Mouse (Mus musculus) frontal cortex, adult (tissue): Measurements from ENCODE around the gene Camkmt.

ENCODE experiments used
- ATAC-seq: cut with Nextera tagmentation; 2 replicates; pipeline ENCODE4 v1.9.2; 2017; ENCODE audit warnings: mild to moderate bottlenecking, moderate library complexity, mixed read lengths; ENCODE audit not compliant: low TSS enrichment

Gene Camkmt

GRCm38 (mm10) chr17:85461577-85461976 lies 371.2 kb downstream of the Camkmt start:
- no peak for ATAC-seq

- no peak for ATAC-seq
Measured at GRCm38 (mm10) chr17:85463497-85464392, 373.4 kb downstream of the Camkmt start.

- ATAC-seq, result no peak
Measured at GRCm38 (mm10) chr17:85464466-85465411, 374.4 kb downstream of the Camkmt start.

- no peak for ATAC-seq
Measured at GRCm38 (mm10) chr17:85469776-85470175, 379.4 kb downstream of the Camkmt start.

GRCm38 (mm10) chr17:85472687-85473202 lies 382.4 kb downstream of the Camkmt start:
- peak; percentile 50; the same call in 1 of the 2 replicates for ATAC-seq

- ATAC-seq, result peak; percentile 86
Measured at GRCm38 (mm10) chr17:85473217-85473616, 382.9 kb downstream of the Camkmt start.

- ATAC-seq, result no peak
Measured at GRCm38 (mm10) chr17:85473881-85474280, 383.5 kb downstream of the Camkmt start.

GRCm38 (mm10) chr17:85481241-85481640 lies 390.9 kb downstream of the Camkmt start:
- no peak for ATAC-seq

- no peak for ATAC-seq
Measured at GRCm38 (mm10) chr17:85483086-85483485, 392.7 kb downstream of the Camkmt start.

- no peak for ATAC-seq
Measured at GRCm38 (mm10) chr17:85484015-85484414, 393.7 kb downstream of the Camkmt start.

- ATAC-seq, result no peak
Measured at GRCm38 (mm10) chr17:85484526-85484925, 394.2 kb downstream of the Camkmt start.

GRCm38 (mm10) chr17:85485065-85485945 lies 395.0 kb downstream of the Camkmt start:
- no peak for ATAC-seq

GRCm38 (mm10) chr17:85485946-85486533 lies 395.7 kb downstream of the Camkmt start:
- ATAC-seq, result no peak

GRCm38 (mm10) chr17:85486585-85487480 lies 396.5 kb downstream of the Camkmt start:
- no peak for ATAC-seq

GRCm38 (mm10) chr17:85487531-85487930 lies 397.2 kb downstream of the Camkmt start:
- no peak for ATAC-seq

- no peak for ATAC-seq
Measured at GRCm38 (mm10) chr17:85488601-85489487, 398.5 kb downstream of the Camkmt start.

GRCm38 (mm10) chr17:85489488-85489980 lies 399.2 kb downstream of the Camkmt start:
- ATAC-seq, result no peak

- ATAC-seq, result no peak
Measured at GRCm38 (mm10) chr17:85491491-85491890, 401.1 kb downstream of the Camkmt start.
